Mouse (Mus musculus): ENCODE measurements at regions not wholly inside any gene's neighbourhood (a gene's known extent, or its start where the extent isn't known, plus 50 kb on each side); places are given as distances from the start of the nearest gene placed in this dataset.

GRCm38 (mm10) chr13:47894331-47894730 lies 366.7 kb upstream of the Id4 start:
- TF ChIP-seq CTCF (IDR thresholded peaks at IDR 0.05; ENCODE audit: low read depth), result no peak
- TF ChIP-seq EP300 (IDR thresholded peaks at IDR 0.05; ENCODE audit: low read depth), result no peak

Measured in heart, postnatal 0 days (tissue).